Mouse (Mus musculus) midbrain, embryonic 16.5 days (tissue): ENCODE data around the gene Fau. TPM values are rescaled to one million over a fixed set of nuclear protein-coding genes. Genes with fewer than 3 reads are reported as not detected.

ENCODE experiments used
- ATAC-seq: fragments of 200-750 bp; cut with Nextera tagmentation; 2 replicates; pipeline ENCODE4 v1.8.0; 2017; ENCODE audit warnings: moderate TSS enrichment
- H3K27ac ChIP-seq: fragments of 300-500 bp; sonication (generic); 2 replicates; pipeline ENCODE4 v1.5.1; 2014; ENCODE audit warnings: mild to moderate bottlenecking, low read length, mixed read lengths
- H3K27me3 ChIP-seq: fragments of 300-500 bp; sonication (generic); 2 replicates; pipeline ENCODE4 v1.6.1; 2014; ENCODE audit warnings: low read depth, low read length, mixed read lengths; ENCODE audit not compliant: control insufficient read depth, insufficient read depth
- H3K36me3 ChIP-seq: fragments of 300-500 bp; sonication (generic); 2 replicates; pipeline ENCODE4 v1.6.1; 2014; ENCODE audit warnings: mild to moderate bottlenecking, low read length, moderate library complexity, mixed read lengths; ENCODE audit not compliant: control insufficient read depth, insufficient read depth
- H3K4me1 ChIP-seq: fragments of 300-500 bp; sonication (generic); 2 replicates; pipeline ENCODE4 v1.6.1; 2014; ENCODE audit warnings: mild to moderate bottlenecking, low read length, mixed read lengths; ENCODE audit not compliant: control insufficient read depth, insufficient read depth
- H3K4me2 ChIP-seq: fragments of 300-500 bp; sonication (generic); 2 replicates; pipeline ENCODE4 v1.6.1; 2014; ENCODE audit warnings: mild to moderate bottlenecking, low read length, mixed read lengths
- H3K4me3 ChIP-seq: fragments of 300-500 bp; sonication (generic); 2 replicates; pipeline ENCODE4 v1.5.1; 2014; ENCODE audit warnings: low read depth, mild to moderate bottlenecking, low read length, moderate library complexity, mixed read lengths
- H3K9ac ChIP-seq: fragments of 300-500 bp; sonication (generic); 2 replicates; pipeline ENCODE4 v1.6.1; 2014; ENCODE audit warnings: low read depth, low read length, mixed read lengths
- H3K9me3 ChIP-seq: fragments of 300-500 bp; sonication (generic); replicated peaks from 2 replicates; pipeline ENCODE4 v1.6.1; 2014; ENCODE audit warnings: mild to moderate bottlenecking, low read length, mixed read lengths; ENCODE audit not compliant: control insufficient read depth, poor library complexity, severe bottlenecking
- WGBS: fragments of 180-500 bp; shearing (Covaris S2); extraction: QIAGEN DNeasy Blood & Tissue Kit; methylation state at CpG from one replicate; pipeline ENCODE4 v1.1.7; 2014; 5-methylcytosine and 5-hydroxymethylcytosine counted together
- polyA plus RNA-seq: library from polyadenylated mRNA; unstranded; fragments of >200 nt; fragmentation: Nextera tagmentation; extraction: Ambion mirVana; gene quantifications from 2 replicates; pipeline ENCODE4 v1.2.1, GENCODE M21; 2015

Fau gene
- polyA plus RNA-seq, 1 experiment from 2014 or later, result 459 TPM

- Histone ChIP-seq H3K27ac (peak overlapping the region; percentile 91), H3K4me1 (peaks cover 33% of the 10 kb centered on the region), H3K4me2 (peak overlapping the region; percentile 91), H3K27me3 (no peaks in the 10 kb centered on the region), H3K36me3 (peaks cover 26% of the 10 kb centered on the region), H3K9me3 (no peaks in the 10 kb centered on the region), H3K4me3 (peak overlapping the region; percentile 52), H3K9ac (peak overlapping the region; percentile 82)
- WGBS, result under 1% methylated on average over 30 of the region's 30 CpGs
- peak; percentile 81 for ATAC-seq
Observed at GRCm38 (mm10) chr19:6067011-6067723, 9.5 kb downstream of the Fau start.

- Histone ChIP-seq H3K36me3 (peaks cover 26% of the 10 kb centered on the region), H3K9me3 (no peaks in the 10 kb centered on the region), H3K4me3 (peak within 1 kb of the TSS; percentile 52), H3K4me2 (peak within 1 kb of the TSS; percentile 91), H3K9ac (peak within 1 kb of the TSS; percentile 82), H3K4me1 (peaks cover 26% of the 10 kb centered on the region), H3K27me3 (no peaks in the 10 kb centered on the region), H3K27ac (peak within 1 kb of the TSS; percentile 91)
- peak; percentile 93 for ATAC-seq
- 8% methylated on average over 33 of the region's 33 CpGs for WGBS
Observed at GRCm38 (mm10) chr19:6067724-6068415, 10.2 kb downstream of the Fau start, which contains the start of gene Tm7sf2. Tm7sf2 (minus strand) TSS chr19:6068373.

- Histone ChIP-seq H3K4me3 (no peak overlapping the region), H3K9ac (no peak overlapping the region), H3K27me3 (no peaks in the 10 kb centered on the region), H3K36me3 (peaks cover 26% of the 10 kb centered on the region), H3K4me2 (no peak overlapping the region), H3K9me3 (no peaks in the 10 kb centered on the region), H3K4me1 (peaks cover 22% of the 10 kb centered on the region), H3K27ac (no peak overlapping the region)
- no peak for ATAC-seq
- WGBS, result 80% methylated on average over 4 of the region's 4 CpGs
Observed at GRCm38 (mm10) chr19:6068951-6069350, 11.3 kb downstream of the Fau start.

- Histone ChIP-seq H3K4me3 (no peak overlapping the region), H3K4me2 (no peak overlapping the region), H3K36me3 (peaks cover 26% of the 10 kb centered on the region), H3K4me1 (peaks cover 22% of the 10 kb centered on the region), H3K27me3 (no peaks in the 10 kb centered on the region), H3K27ac (no peak overlapping the region), H3K9me3 (no peaks in the 10 kb centered on the region), H3K9ac (no peak overlapping the region)
- 93% methylated on average over 10 of the region's 10 CpGs for WGBS
- ATAC-seq, result no peak
Observed at GRCm38 (mm10) chr19:6069851-6070250, 12.2 kb downstream of the Fau start.

GRCm38 (mm10) chr19:6070571-6071250 is 13.1 kb downstream of the Fau start:
- 94% methylated on average over 31 of the region's 31 CpGs for WGBS
- Histone ChIP-seq H3K9ac (no peak overlapping the region), H3K27me3 (no peaks in the 10 kb centered on the region), H3K9me3 (no peaks in the 10 kb centered on the region), H3K4me1 (peaks cover 24% of the 10 kb centered on the region), H3K4me2 (no peak overlapping the region), H3K27ac (no peak overlapping the region), H3K4me3 (no peak overlapping the region), H3K36me3 (peaks cover 26% of the 10 kb centered on the region)
- ATAC-seq, result no peak

GRCm38 (mm10) chr19:6071261-6071660 is 13.6 kb downstream of the Fau start:
- Histone ChIP-seq H3K4me2 (no peak overlapping the region), H3K9ac (no peak overlapping the region), H3K27ac (no peak overlapping the region), H3K9me3 (no peaks in the 10 kb centered on the region), H3K27me3 (no peaks in the 10 kb centered on the region), H3K4me1 (peaks cover 24% of the 10 kb centered on the region), H3K4me3 (no peak overlapping the region), H3K36me3 (peaks cover 26% of the 10 kb centered on the region)
- no peak for ATAC-seq
- WGBS, result 94% methylated on average over 19 of the region's 19 CpGs

- peaks cover 18% of the 10 kb centered on the region for H3K4me1 ChIP-seq
- no peaks in the 10 kb centered on the region for H3K9me3 ChIP-seq
- H3K27ac ChIP-seq, result no peak overlapping the region
- ATAC-seq, result no peak
- peaks cover 26% of the 10 kb centered on the region for H3K36me3 ChIP-seq
- H3K4me2 ChIP-seq, result no peak overlapping the region
- WGBS, result 93% methylated on average over 5 of the region's 5 CpGs
- no peak overlapping the region for H3K9ac ChIP-seq
- H3K4me3 ChIP-seq, result no peak overlapping the region
- no peaks in the 10 kb centered on the region for H3K27me3 ChIP-seq
Observed at GRCm38 (mm10) chr19:6073889-6074288, 16.2 kb downstream of the Fau start.

GRCm38 (mm10) chr19:6076564-6077393 is 19.1 kb downstream of the Fau start, which contains the start of gene Vps51:
Vps51 (minus strand) TSS chr19:6077231.
- Histone ChIP-seq H3K36me3 (peaks cover 12% of the 10 kb centered on the region), H3K4me1 (peaks cover 18% of the 10 kb centered on the region), H3K27ac (peak within 1 kb of the TSS; percentile 91), H3K4me3 (peak within 1 kb of the TSS; percentile 87), H3K9ac (peak within 1 kb of the TSS; percentile 88), H3K9me3 (no peaks in the 10 kb centered on the region), H3K27me3 (no peaks in the 10 kb centered on the region), H3K4me2 (peak within 1 kb of the TSS; percentile 80)
- ATAC-seq, result peak; percentile 93
- 1% methylated on average over 33 of the region's 33 CpGs for WGBS
